Mouse (Mus musculus): ENCODE measurements around the gene Pdlim5. TPM values are rescaled to one million over a fixed set of nuclear protein-coding genes. Genes with fewer than 3 reads are reported as not detected.
A peak's percentile ranks its signal among the peaks of the same experiment; 100 is the strongest.

Pdlim5 gene
- total RNA-seq, 2 experiments from 2014 or later: 5.5 to 22.6 TPM

DNA sequence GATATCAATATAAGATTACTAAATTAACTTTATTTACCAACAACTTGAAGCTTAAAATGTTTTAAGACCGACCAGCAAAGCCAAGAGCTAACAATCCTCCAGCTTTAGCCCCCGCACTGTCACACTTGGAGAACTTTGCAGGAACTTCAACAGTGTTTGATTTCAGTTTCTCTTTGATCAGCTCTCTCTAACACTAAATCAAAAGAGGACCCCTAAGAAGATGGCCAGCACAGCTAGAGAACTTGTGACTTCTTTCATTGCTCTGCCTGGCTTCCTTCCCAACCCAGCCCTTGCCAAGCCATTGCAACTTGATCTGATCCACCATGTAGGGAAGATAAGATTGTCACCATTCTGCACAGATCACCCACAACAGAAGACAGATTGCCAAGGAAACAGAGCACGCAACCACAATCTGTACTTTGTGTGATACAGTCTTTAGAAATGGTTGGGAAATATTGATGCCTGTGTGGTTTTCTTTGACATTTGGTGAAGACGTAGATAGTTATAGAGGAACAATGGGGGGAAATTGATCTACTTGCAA, 17.9 kb upstream of the Pdlim5 start:
- ATAC-seq (replicated peaks; ENCODE audit: low FRiP score, poor library complexity, severe bottlenecking): no peak

DNA sequence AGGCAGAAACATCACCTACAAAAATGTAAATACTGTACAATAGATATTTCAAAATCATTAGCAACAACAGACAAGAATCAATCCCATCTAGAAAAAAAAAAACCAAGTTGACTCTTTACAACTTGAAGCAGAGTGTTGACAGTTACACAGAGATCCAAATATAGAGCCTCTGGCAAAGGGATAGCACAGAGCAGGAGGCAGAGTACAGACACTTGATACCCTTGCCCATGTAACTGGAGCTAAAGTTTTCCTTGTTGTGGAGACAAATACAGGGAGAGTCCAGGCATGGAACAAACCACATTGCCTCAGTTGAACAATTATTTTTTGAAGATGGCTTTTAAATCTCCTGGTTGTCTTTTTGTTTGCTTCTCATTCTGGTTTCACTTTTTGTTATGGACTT, 15.4 kb upstream of the Pdlim5 start:
- no peak for ATAC-seq (replicated peaks; ENCODE audit: low FRiP score, poor library complexity, severe bottlenecking)

DNA sequence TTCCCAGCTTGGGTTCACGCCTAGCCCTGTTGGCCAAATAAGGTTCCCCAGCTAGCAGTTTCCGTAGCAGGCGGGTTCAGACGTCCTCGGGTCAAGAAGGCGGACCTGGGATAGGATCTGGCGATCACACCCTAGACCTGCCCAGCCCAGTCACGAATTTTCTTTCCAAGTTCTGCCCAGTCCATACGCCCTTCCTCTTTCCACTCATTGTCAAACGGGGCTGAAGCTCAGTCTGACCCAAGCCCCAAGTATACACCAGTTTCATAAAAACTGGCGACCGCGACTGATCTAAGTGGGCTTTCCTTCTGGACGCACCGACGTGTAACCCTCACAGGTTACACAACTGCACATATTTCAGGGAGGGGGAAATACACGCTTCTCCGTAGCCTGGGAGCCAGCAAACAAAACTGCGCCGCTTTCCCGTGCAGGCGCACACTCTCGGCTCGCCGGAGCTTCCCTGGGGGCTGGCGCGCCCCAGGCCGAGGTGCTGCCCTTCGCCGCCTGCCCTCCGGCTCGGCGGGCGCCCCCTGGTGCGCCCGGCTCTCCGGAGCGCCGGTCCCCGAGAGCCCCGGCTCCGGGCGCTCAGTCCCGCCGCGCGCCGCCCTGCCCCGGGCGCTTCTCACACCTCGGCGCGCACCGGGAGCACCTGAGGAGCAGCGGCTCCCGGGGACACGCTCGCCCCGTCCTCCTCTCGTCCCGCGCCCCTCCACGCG, 544 bp downstream of the Pdlim5 start:
- peak; percentile 72 for ATAC-seq (replicated peaks; ENCODE audit: low FRiP score, poor library complexity, severe bottlenecking)

DNA sequence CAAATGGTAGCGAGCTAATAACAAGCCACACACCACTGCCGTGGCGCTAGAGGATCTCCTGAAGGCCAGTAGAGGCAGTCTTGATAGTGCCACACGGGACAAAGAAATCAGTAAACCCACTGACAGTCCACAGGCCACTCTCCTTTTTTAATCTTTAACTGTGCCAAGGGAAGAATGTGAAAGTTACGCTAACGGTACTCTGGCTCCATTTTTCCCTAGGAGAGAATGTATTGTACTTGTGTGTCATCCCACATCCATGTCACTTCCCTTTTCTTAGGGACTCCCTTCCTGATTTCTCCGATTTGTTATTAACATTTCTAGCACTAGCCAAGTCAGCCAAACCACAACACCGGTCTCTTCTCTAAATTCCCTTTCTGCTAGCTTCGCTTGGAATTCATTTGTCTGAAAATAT, 1.5 kb downstream of the Pdlim5 start:
- no peak for ATAC-seq (replicated peaks; ENCODE audit: low FRiP score, poor library complexity, severe bottlenecking)

DNA sequence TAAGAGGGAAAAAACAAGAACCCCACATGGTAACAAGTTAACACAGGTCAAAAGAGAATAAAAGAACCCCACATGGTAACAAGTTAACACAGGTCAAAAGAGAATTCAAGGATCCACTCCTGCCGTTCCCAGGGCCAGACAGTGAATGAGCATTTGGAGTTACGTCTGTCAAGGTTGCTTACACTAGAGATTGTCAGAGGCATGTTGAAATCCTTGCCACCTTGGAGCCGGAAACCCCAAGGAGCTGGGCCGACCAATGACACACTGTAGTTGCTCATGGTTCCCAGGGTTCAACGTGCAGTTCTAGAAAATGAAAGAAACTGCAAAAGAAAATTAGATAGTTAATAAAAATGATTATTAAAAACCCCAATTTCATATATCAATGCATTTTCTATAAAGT, 4.0 kb downstream of the Pdlim5 start:
- ATAC-seq (replicated peaks; ENCODE audit: low FRiP score, poor library complexity, severe bottlenecking): no peak

DNA sequence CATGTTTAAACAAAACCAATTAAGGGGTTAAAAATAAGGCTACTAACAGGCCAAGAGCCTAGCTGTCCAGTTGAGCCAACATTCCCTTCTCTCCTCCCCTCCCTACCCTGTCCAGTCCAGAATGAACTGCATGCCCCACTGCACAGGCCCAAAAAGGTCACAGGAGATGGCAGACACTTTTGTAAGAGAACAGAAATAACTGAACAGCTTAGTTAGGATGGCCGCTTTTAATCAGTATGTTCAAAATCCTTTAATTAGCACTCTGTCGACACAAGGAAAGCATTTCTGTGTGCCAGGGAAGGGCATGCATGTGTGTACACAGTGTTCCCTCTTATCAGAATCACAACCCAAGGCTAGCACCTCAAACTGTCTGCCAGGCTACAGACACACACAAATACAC, 5.2 kb downstream of the Pdlim5 start:
- ATAC-seq (replicated peaks; ENCODE audit: low FRiP score, poor library complexity, severe bottlenecking): no peak

DNA sequence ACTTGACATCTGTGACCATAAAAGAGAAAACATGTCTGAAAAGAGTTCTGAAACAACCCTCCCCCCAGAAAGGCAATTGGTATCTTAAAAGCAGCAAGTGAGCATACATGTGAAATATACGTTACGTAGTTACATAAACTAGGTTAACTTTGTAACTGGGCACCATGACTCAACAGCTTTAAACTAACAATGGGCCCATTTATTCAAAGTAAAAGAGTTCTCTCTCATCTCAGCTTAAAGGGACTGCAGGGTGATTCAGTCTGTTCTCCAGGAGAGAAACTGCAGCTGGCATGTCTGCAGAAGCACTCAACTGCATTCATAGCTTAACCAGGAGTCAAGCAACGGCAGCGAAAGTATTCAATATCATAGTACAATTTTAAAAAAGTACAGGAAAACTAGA, 7.3 kb downstream of the Pdlim5 start:
- no peak for ATAC-seq (replicated peaks; ENCODE audit: low FRiP score, poor library complexity, severe bottlenecking)

DNA sequence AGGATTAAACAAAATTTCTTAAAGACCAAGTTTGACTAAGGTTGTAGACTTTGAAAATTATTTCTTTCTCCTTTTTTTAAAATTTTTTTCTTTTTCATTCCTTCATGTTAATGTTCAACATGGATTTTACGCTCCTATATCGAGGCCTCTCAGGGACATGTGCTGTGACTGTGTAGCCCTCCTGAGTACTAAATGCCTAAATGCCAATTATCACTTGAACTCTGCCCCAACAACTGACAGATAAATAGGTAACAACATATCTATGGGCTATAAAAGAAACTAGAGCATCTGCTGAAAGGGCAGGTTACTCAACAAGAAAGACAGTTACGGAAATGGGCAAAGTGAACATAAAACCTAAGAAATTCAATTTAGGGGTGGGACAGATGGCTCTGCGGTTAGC, 9.0 kb downstream of the Pdlim5 start:
- ATAC-seq (replicated peaks; ENCODE audit: low FRiP score, poor library complexity, severe bottlenecking): no peak

DNA sequence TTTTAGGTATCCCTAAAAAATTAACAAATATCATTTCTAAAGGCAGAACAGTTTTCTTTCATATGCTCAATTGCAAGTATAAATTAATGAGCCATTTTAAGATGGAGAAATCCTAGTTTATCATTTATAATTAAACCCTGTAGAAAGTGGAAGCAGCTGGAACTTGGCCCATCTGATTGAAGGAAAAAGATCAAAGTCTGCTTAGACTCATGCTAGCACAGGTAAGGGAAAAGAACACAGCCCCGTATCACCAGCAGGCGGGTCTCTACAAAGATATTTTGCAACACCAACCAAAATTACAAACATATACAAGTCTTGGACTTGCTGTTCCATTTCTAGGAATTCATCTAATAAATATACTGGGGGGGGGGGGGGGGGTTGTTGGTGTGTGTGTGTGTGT, 9.8 kb downstream of the Pdlim5 start:
- no peak for ATAC-seq (replicated peaks; ENCODE audit: low FRiP score, poor library complexity, severe bottlenecking)

DNA sequence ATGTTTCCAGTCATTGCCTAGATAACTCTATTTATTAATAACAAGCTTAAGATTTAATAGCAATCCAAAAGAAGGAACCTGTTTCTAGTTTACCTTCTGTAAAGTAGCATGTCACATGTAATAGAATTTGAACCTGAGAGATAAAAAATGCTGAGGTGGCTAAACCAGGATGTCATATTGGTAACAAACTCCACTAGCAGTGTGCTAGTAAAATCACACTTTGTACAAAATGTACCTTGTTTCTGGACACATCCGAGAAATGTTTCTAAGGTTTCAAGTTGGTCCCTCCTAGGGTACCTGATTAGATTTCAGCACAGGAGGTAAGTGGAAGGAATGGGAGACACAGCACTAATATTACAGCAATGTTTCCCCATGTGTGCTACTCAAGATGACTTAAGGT, 18.9 kb downstream of the Pdlim5 start:
- ATAC-seq (replicated peaks; ENCODE audit: low FRiP score, poor library complexity, severe bottlenecking): no peak

DNA sequence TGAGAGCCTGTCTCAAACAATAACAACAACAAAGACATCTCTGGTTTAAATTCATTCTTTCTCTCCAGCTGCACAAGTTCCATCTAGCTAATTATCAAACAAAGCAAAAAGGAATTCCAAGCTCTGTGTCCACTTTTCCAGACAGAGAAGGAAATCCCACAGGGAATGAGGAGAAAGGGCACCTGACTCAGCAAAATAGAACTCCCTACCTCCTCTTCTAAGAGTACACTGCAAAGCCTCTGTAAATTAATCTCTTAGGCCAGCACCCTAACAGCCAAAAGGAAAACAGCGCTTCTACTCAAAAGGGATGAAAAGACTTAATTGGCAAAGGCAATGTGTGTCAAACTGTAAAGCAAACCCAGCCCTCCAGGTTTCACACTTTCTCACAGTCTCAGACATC, 20.4 kb downstream of the Pdlim5 start:
- ATAC-seq (replicated peaks; ENCODE audit: low FRiP score, poor library complexity, severe bottlenecking): no peak

DNA sequence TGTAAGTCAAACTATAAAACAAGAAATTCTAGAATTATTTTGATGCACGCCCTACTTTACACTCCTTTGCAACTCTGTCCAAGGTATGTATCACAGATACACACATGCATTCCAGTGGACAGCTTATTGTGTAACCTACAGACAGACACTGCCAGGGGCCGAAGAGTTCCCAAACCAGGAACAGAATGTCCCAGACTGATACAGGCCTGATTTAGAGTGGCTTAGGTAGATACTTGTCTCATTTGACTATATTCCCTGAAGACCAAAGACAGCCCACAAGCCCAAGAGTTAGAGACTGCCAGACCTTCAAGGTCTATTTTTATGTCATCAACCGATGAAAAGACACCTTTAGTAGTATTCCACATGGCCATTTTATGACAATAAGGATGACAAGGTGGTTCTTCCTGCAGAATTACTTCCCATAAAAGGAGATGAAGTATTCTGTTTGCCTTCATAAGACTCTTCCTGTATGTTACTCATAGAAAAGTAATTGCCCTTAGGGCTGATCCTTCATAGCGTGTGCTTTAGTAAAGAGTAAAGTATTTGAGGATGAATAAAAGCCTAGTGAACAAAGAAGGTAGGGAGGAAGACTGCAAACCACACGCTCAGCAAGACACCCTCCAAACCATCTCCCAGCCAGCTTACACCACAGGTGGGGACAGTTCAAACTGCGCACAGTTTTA, 22.9 kb downstream of the Pdlim5 start:
- no peak for ATAC-seq (replicated peaks; ENCODE audit: low FRiP score, poor library complexity, severe bottlenecking)

DNA sequence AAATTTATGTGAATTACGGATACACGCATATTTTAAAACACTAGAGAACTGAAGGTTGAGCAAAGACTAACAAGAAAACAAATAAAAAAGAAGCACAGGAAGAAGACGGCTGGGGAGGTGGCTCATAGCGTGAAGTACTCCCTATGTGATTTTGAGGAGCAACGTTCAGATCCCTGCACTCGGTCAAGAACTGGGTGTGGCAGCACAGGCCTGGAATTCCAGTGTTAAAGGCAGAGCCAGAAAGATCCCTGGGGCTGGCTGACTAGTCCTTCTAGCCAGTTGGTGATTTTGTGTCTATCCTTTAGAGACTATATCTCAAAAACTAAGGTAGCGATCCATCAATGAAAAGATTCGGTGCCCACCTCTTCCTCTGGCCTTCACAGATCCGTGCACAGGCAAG, 27.1 kb downstream of the Pdlim5 start:
- no peak for ATAC-seq (replicated peaks; ENCODE audit: low FRiP score, poor library complexity, severe bottlenecking)

DNA sequence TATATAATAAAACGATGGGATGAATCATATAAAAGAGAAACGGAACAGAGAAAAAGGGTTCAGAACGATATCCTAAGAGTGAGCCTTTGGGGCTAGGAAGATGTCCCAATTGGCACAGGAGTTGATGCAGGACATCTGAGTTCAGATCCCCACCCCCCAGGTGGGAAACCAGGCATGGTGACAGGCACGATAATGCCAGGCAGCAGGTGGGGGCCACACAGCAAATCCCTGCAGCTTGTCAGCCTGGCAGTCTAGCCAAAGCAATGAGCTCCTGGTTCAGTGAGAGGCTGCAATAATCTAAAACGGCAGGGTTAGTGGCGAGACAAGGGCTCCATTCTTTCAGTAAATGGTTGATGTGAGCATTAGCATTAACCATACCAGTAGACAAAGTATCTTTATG, 33.4 kb downstream of the Pdlim5 start:
- no peak for ATAC-seq (replicated peaks; ENCODE audit: low FRiP score, poor library complexity, severe bottlenecking)

DNA sequence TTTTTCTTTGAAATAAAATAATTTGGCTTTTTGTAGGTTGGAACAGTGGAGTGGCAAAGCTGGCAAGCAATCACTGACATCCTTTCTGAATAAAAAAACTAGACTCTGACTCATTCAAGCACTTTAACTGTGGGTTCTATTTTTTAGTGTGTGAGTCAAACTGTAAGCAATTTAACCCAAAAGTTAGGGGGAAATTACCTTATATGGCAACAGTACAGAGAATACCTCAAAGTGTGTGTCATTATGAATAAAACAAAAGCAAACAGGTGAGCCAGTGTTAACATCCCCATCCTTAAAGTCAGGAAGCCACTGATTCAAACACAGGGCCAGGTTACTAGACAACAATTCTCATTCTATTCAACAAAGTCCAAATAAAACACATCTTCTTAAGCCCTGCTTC, 36.5 kb downstream of the Pdlim5 start:
- ATAC-seq (replicated peaks; ENCODE audit: low FRiP score, poor library complexity, severe bottlenecking): no peak

DNA sequence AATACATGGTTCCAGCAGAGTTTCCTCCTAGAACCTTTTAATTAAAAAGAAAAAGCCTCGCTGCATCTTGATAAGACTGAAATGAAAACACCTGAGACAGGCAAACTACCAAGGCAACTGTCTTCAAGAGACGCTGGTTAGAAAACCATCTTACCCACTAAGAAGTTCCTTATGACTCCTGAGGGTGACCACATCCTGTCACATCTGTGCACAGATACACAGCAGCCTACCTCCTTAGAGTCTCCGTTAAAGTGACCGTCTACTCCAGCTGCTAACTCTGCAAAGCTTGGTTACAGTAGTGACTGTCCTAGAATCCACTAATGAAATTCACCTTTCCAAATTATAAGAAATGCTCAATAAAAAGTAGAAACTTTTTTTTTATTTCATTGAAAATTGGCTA, 38.8 kb downstream of the Pdlim5 start:
- ATAC-seq (replicated peaks; ENCODE audit: low FRiP score, poor library complexity, severe bottlenecking): no peak

DNA sequence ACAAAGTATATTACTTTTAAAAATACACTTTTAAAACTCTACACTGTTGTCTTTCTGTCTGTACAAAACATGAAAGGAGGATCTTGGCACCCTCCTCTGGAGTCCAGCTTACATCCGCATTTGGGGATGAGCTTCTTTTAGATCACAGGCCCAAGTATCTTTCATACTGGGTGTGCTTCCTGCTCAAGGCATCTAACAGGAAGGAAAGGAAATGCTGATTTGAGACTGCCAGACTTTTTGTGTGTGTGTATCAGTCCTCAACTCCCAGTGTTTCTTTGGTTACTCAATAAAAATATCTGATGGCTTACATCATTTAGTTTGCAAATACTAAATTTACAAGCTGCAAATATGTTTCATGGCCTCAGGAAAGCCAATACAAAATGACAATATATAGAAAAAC, 42.3 kb downstream of the Pdlim5 start:
- ATAC-seq (replicated peaks; ENCODE audit: low FRiP score, poor library complexity, severe bottlenecking): no peak

DNA sequence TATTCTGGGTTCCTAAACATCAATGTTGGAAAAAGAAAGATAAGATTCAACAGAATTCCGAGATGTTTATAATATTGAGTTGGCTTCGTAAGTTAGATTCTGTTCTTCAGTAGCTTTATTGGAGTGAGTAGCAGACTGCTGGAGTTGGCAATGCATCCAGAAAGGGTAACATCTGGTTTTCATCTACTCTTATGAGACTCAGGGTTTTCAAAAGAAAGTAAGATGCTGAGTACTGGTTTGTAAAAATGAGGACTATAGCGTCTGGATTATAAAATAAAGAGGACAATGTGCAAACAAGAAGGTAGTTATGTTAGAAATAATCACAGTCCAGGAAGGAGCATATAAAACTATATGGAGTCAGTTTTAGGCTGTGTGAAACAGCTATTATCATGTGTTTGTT, 45.0 kb downstream of the Pdlim5 start:
- ATAC-seq (replicated peaks; ENCODE audit: low FRiP score, poor library complexity, severe bottlenecking): no peak

DNA sequence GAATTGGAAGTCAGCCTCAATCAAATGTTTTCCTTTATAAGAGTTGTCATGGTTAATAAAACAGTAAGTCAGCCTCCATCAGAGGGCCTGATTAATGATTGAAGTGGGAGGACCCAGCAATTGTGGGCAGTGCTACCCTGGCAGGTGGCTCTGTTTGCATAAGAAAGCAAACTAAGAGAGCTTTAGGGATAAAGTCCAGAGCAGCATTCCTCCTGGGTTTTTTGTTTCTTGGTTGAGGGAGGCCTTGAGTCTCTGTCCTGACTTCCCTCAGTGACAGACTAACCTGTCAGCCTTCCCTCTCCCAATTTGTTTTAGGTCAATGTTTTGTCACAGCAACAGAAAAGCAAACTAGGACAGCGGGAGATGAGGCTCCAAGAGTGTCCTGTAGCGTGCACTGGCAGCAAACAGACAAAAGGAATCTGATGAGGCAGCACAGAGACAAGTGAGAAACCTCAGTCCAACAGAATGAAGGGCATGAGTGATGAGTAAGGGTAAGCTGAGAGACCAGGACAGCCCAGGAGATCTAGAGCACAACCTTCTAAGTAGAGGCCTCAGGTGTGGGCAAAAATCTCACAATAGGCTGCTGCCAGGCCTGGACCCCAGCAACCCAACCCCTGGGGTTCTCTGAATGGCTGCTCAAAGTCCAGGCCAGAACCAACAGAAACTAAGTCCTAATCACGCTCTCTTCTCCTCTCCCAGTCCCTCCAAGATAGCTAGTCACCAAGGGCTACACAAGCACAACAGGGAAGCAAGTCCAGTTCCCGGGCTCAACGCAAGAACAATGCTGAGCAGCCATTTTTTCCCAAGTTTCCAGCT, 46.5 kb downstream of the Pdlim5 start:
- ATAC-seq (replicated peaks; ENCODE audit: low FRiP score, poor library complexity, severe bottlenecking): no peak

DNA sequence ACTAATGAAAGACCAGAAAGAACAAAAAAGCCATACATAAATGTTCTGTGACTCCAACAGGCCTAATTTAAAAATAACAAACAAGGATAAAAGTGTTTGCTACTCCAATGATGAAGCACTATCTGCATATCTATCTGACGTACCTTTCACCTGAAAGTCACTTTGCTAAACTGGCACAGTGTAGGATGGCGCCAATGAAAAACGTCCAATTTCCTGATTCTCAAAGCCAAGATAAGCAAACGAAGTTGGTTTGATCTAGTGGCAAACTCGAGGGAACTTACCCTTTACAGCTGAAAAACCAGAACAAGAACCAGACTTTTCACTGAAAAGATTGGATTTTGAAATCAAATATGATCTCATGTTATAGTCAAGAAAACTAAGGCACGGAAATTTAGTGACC, 49.2 kb downstream of the Pdlim5 start:
- no peak for ATAC-seq (replicated peaks; ENCODE audit: low FRiP score, poor library complexity, severe bottlenecking)
